Mouse (Mus musculus) heart, postnatal 0 days (tissue): Measurements from ENCODE around the gene Nrn1l.

Source experiments
- CTCF ChIP-seq: IDR thresholded peaks from 2 replicates; pipeline ENCODE4 v1.5.1; 2016; ENCODE audit warnings: antibody characterized with exemption, control low read depth, low read depth
- EP300 ChIP-seq: IDR thresholded peaks from 2 replicates; pipeline ENCODE4 v1.6.1; 2016; ENCODE audit warnings: antibody characterized with exemption, low read depth

GRCm38 (mm10) chr8:105854303-105854702 lies 39.1 kb upstream of the Nrn1l start:
- no peak for TF ChIP-seq CTCF
- no peak for TF ChIP-seq EP300
